Mouse (Mus musculus) G1E (cell line): ENCODE data around the gene A030005K14Rik. TPM values are rescaled to one million over a fixed set of nuclear protein-coding genes. Genes with fewer than 3 reads are reported as not detected.

Experiments used
- ATAC-seq: 2 replicates; pipeline ENCODE4 v1.8.0; 2016; ENCODE audit warnings: mild to moderate bottlenecking; ENCODE audit not compliant: insufficient number of reproducible peaks, poor library complexity, low FRiP score, severe bottlenecking; ENCODE audit errors: extremely low read depth
- DNase-seq: peaks from one replicate; pipeline ENCODE4 v3.0.0; 2012; ENCODE audit warnings: low spot score
- H3K27me3 ChIP-seq: 2 replicates; pipeline ENCODE4 v1.6.1; 2012; ENCODE audit warnings: mild to moderate bottlenecking, low read length, inconsistent platforms; ENCODE audit not compliant: insufficient read depth
- H3K36me3 ChIP-seq: replicated peaks from 2 replicates; pipeline ENCODE3; 2012; ENCODE audit warnings: mild to moderate bottlenecking, inconsistent platforms
- H3K4me1 ChIP-seq: 2 replicates; pipeline ENCODE4 v1.6.1; 2012; ENCODE audit warnings: low read depth, low read length, inconsistent platforms, mixed read lengths; ENCODE audit not compliant: insufficient read depth
- H3K4me3 ChIP-seq: 2 replicates; pipeline ENCODE4 v1.5.1; 2012; ENCODE audit warnings: low read depth, mild to moderate bottlenecking, inconsistent platforms, low read length, moderate library complexity, mixed read lengths
- H3K9me3 ChIP-seq: replicated peaks from 2 replicates; pipeline ENCODE4 v1.6.1; 2012; ENCODE audit warnings: inconsistent platforms
- CTCF ChIP-seq: IDR thresholded peaks from 2 replicates; pipeline ENCODE4 v1.5.1; 2012; ENCODE audit warnings: low read depth, low read length, inconsistent platforms, mixed read lengths
- GATA1 ChIP-seq: IDR thresholded peaks from 2 replicates; pipeline ENCODE4 v1.6.1; 2012; ENCODE audit warnings: borderline replicate concordance, low read length, inconsistent platforms, mixed read lengths
- GATA2 ChIP-seq: IDR thresholded peaks from 2 replicates; pipeline ENCODE4 v1.6.1; 2012; ENCODE audit warnings: low read depth, low read length, inconsistent platforms, borderline replicate concordance
- POLR2AphosphoS5 ChIP-seq: IDR thresholded peaks from 2 replicates; pipeline ENCODE4 v1.6.1; 2012; ENCODE audit warnings: low read depth, low read length, inconsistent platforms; ENCODE audit not compliant: insufficient replicate concordance
- TAL1 ChIP-seq: conservative IDR thresholded peaks from 2 replicates; pipeline ENCODE4 v1.6.1; 2012; ENCODE audit warnings: low read depth, low read length, inconsistent platforms, mixed read lengths
- polyA plus RNA-seq: library from polyadenylated mRNA; stranded (reverse); fragments of >175 nt; gene quantifications from 2 replicates; pipeline ENCODE4 v1.2.3, GENCODE M21; 2012
- total RNA-seq, 2 experiments: library from RNA; stranded (forward) in 1 of 2; stranded (reverse) in 1 of 2; fragments of 200-1000 nt in 1 of 2; fragments of >200 nt in 1 of 2; fragmentation: Nextera tagmentation in 1 of 2; gene quantifications; 2 replicates each; pipeline ENCODE4 v1.2.3; 2014 to 2017

The A030005K14Rik gene
- total and polyA plus RNA-seq, 3 experiments = not detected

DNA sequence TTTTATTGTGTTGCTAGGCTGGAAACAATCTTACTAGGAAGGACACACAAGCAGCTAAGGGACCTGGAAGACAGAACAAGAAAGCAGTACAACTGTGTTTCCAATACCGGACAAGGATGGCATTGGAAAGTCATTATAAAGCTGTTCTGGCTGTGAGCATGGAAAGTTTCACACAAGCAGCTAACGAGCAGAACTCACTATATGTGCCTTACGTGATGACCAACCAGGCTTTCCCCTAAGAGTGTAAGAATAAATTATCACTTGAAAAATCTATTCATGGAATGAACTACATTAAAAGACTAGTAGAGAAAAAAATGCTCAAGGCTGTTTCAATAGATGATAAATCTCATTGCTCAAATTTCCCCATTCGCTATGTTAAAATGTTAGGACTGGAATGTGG, 7.4 kb upstream of the A030005K14Rik start:
- DNase-seq (no peak), ATAC-seq (no peak)
- Histone ChIP-seq H3K9me3 (no peaks in the 10 kb centered on the region), H3K27me3 (peaks cover 9% of the 10 kb centered on the region), H3K36me3 (no peaks in the 10 kb centered on the region), H3K4me3 (no peak overlapping the region), H3K4me1 (no peaks in the 10 kb centered on the region)
- TF ChIP-seq TAL1 = no peak
- no peak for TF ChIP-seq CTCF
- TF ChIP-seq POLR2AphosphoS5 = no peak
- TF ChIP-seq GATA2 = no peak
- no peak for TF ChIP-seq GATA1

DNA sequence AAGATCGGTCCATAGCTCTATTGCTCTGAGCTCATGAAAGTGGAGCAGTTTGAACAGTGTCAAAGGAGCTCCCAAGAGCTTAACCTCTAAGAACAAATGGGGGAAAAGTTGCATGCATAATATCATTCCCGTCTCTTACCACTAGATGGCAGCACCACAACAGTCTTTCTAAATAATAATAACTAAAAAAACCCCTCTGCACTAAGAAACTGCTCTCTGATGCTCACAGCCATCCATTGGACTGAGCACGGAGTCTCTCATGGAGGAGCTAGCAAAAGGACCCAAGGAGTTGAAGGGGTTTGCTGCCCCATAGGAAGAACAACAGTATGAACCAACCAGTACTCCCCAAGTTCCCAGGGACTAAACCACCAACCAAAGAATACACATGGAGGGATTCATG, 5.7 kb upstream of the A030005K14Rik start:
- Histone ChIP-seq H3K4me1 (no peaks in the 10 kb centered on the region), H3K27me3 (peaks cover 9% of the 10 kb centered on the region), H3K4me3 (no peak overlapping the region), H3K9me3 (no peaks in the 10 kb centered on the region), H3K36me3 (no peaks in the 10 kb centered on the region)
- DNase-seq = peak; percentile 29
- TF ChIP-seq GATA2 (no peak), TAL1 (no peak), CTCF (no peak), POLR2AphosphoS5 (no peak), GATA1 (no peak)
- no peak; the same call in 1 of the 2 replicates for ATAC-seq

GRCm38 (mm10) chr1:83060643-83061042, 1.5 kb upstream of the A030005K14Rik start, which contains the start of gene Krtap28-13:
Gene Krtap28-13, plus strand, starts transcription at chr1:83060930.
- no peak for DNase-seq
- Histone ChIP-seq H3K4me3 (no peak within 1 kb of the TSS), H3K9me3 (no peaks in the 10 kb centered on the region), H3K36me3 (no peaks in the 10 kb centered on the region), H3K4me1 (no peaks in the 10 kb centered on the region), H3K27me3 (peaks cover 5% of the 10 kb centered on the region)
- ATAC-seq = no peak
- no peak for TF ChIP-seq TAL1

DNA sequence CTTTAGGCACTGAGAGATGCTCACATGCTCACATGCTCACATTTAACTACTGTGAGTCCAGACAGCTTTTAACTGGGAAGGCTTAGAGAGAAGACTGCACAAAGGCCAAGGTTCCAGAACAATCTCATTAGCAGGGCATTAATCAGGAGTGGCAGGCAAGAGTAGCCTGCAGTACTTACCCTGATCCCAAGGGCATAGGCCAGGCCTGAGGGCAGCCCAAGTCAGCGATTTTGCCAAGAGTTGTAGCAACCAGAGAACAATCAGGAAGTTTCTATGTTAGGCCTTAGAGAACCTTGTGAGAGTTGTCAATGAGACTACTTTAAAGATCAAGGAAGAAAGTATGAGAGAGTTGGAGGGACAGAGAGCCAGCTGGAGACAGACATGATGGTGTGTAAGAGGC, 697 bp downstream of the A030005K14Rik start:
- no peaks in the 10 kb centered on the region for H3K9me3 ChIP-seq
- no peaks in the 10 kb centered on the region for H3K36me3 ChIP-seq
- no peak for ATAC-seq
- TF ChIP-seq POLR2AphosphoS5 (no peak), CTCF (no peak), GATA2 (no peak), GATA1 (no peak), TAL1 (no peak)
- DNase-seq = no peak
- H3K4me3 ChIP-seq = no peak overlapping the region
- H3K27me3 ChIP-seq = peaks cover 5% of the 10 kb centered on the region
- no peaks in the 10 kb centered on the region for H3K4me1 ChIP-seq

GRCm38 (mm10) chr1:83044882-83045427, 14.2 kb downstream of the A030005K14Rik start, which contains the start of gene Gm47969:
Gene Gm47969, plus strand, starts transcription at chr1:83044932.
- H3K9me3 ChIP-seq = no peaks in the 10 kb centered on the region
- no peaks in the 10 kb centered on the region for H3K36me3 ChIP-seq
- H3K4me3 ChIP-seq = no peak within 1 kb of the TSS
- no peaks in the 10 kb centered on the region for H3K4me1 ChIP-seq
- no peak for DNase-seq
- TF ChIP-seq POLR2AphosphoS5 (no peak), TAL1 (no peak), CTCF (no peak), GATA2 (no peak), GATA1 (no peak)
- peaks cover 9% of the 10 kb centered on the region for H3K27me3 ChIP-seq
- no peak for ATAC-seq

DNA sequence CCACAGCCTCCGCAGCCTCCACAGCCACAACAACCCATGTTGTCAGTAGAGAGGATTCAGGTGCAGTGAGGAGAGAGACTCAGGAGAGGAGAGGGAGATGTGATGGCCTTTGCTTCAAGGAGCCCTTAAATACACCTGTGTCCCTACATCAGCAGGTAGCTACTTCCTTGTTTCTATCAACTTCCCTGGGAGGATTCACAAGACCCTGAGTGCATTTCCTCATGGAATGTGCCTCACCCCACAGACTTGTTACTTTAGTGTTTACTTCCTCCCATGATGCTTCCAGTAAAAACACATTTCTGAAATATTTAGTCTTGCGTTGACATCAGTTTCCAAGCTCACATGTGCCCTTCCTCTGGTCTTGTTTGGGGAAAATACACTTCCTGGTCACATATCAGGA, 16.8 kb downstream of the A030005K14Rik start, which contains the start of gene Krtap28-10:
Krtap28-10 (minus strand) TSS at position 101 of the 400 bp plus-strand sequence.
- TF ChIP-seq POLR2AphosphoS5 (no peak), CTCF (no peak), GATA1 (no peak), GATA2 (no peak), TAL1 (no peak)
- DNase-seq (no peak), ATAC-seq (no peak)
- Histone ChIP-seq H3K4me1 (no peaks in the 10 kb centered on the region), H3K9me3 (no peaks in the 10 kb centered on the region), H3K27me3 (peaks cover 6% of the 10 kb centered on the region), H3K4me3 (no peak within 1 kb of the TSS), H3K36me3 (no peaks in the 10 kb centered on the region)

- Histone ChIP-seq H3K36me3 (no peaks in the 10 kb centered on the region), H3K27me3 (peaks cover 6% of the 10 kb centered on the region; the same call in 1 of the 2 replicates), H3K9me3 (no peaks in the 10 kb centered on the region), H3K4me3 (no peak overlapping the region), H3K4me1 (no peaks in the 10 kb centered on the region)
- DNase-seq = no peak
- TF ChIP-seq GATA2 (no peak), POLR2AphosphoS5 (no peak), TAL1 (no peak), GATA1 (no peak), CTCF (no peak)
- ATAC-seq = no peak
These were observed 20.1 kb downstream of the A030005K14Rik start for GRCm38 (mm10) chr1:83039080-83039479.
